Mouse (Mus musculus) urinary bladder, postnatal 10 days (tissue): ENCODE results near the gene Gm45233.
A peak's percentile ranks its signal among the peaks of the same experiment; 100 is the strongest.
"Not testable (repeated sequence)": the region's sequence is repeated elsewhere in the genome, so short reads cannot be mapped to it uniquely, and the experiment has no call there.

Source experiments
- DNase-seq: peaks from one replicate; pipeline ENCODE4 v3.0.0; 2022; ENCODE audit warnings: low spot score

The Gm45233 gene

DNA sequence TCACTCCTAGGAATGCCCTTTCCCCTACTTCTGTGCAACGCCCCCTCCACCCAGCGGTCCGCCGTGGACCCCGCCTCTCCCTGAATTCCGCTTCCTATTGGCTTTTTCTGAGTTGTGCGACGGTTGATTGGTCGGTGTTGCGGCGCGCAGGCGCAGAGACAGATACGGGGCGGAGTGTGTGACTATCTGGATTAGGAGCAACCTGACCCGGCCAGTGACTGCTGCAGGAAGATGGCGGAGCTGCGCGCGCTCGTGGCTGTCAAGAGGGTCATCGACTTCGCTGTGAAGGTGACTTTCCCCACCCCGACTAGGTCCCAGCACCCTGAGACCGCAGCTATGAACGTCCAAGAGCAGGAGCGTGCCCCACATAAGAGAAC is at the start of gene Gm45233, which contains the start of gene Etfb:
Gm45233 (plus strand) TSS at position 212 of the 377 bp plus-strand sequence.
Etfb (plus strand) TSS at position 167 of the 377 bp plus-strand sequence.
- peak; percentile 75 for DNase-seq

DNA sequence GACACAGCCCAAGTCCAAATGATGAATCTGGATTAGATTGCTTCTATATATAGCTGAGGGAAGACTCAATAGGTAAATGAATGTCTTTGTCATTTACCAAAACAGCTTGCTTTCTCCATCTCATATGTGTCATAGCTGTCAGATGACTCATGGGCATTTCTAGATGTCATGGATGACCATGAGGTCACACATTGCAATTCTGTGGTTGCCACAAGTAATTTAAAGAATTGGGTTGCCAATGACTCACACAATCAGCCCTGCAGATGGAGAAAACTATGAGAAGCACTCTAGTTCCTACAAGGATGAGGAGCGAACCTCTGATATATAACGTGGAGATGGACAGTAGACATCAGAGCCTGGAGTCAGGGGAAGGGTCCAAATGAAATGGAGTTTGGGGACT is 44.4 kb upstream of the Gm45233 start:
- DNase-seq, result no peak

DNA sequence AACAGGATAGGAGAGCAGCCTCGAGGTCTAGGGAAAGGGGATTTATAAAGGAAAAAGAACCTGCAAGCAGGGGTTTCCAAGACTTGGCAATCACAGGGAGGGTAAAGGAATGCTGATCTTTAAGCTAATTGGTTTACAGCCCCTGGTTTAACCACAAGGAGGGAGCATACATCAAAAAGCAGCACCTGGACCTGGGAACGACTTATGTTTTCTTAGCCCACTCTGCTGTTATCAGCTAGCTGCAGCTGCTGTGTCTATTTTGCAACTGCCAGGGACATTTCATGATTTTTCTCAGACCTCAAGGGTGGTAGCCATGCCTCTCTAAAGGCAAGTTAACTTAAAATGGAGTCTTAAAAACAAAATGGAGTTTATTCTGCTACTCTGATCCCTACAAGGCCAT is 41.2 kb upstream of the Gm45233 start:
- no peak for DNase-seq

DNA sequence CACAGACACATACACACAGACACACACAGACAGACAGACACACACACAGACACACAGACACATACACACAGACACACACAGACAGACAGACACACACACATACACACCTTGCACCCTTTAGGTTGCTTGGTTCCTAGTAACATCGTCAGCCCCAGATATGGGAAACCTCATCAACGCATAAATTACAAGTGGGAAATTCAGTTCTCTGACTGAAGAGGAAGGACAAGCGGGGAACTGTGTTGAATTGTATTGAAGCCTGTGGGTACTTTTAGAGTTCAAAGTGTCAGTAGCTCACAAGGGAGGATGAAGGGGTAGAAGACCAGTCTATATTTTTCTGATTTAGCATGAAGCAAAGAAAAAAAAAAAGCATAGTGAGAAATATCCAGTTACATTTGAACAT is 36.4 kb upstream of the Gm45233 start:
- no peak for DNase-seq

DNA sequence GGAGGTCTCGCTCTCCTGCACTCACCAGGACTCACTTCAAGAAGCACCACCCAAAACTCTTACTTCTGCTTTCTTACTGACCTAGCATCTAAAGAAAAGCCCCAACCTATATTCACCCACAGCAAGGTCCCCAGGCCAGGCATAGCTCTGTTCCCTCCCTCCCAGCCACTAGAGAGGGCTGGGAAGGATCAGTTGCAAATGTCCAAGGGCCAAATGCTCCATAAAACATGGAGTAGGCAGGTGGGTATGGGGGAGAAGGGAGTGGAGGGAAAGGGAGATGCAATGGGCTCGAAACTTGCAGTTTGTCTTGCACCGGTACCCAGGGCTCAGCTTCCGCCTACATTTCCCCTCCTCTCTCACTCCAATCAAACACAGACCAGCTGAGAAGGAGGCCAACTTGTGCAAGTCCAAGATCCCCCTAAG is 35.8 kb upstream of the Gm45233 start, which contains the start of gene Siglecg:
Siglecg (plus strand) TSS at position 74 of the 423 bp plus-strand sequence.
- no peak for DNase-seq

DNA sequence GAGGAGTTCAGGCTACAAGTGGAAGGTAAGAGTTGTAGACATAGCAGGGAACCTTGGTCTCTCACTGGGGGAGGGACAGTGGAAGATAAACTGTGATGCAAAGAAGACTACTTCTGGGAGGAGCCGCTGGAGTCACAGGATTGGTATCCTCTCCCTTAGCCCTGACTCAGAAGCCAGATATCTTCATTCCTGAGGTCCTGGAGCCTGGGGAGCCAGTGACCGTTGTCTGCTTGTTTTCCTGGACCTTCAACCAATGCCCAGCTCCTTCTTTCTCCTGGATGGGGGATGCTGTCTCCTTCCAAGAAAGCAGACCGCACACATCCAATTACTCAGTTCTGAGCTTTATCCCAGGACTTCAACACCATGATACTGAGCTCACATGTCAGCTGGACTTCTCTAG is 34.8 kb upstream of the Gm45233 start:
- DNase-seq, result no peak

DNA sequence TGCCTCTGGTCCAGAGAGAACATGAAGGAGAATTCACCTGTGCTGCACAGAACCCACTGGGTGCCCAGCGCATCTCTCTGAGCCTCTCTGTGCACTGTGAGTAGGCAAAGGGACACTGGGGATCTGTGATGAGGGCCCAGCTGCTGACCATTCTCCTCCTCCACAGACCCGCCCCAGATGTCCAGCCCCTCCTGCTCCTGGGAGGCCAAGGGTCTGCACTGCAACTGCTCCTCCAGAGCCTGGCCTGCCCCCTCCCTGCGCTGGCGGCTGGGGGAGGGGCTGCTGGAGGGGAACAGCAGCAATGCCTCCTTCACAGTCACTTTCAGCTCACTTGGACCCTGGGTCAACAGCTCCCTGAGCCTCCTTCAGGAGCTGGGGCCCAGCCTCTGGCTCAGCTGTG is 32.2 kb upstream of the Gm45233 start:
- DNase-seq, result not testable (repeated sequence)

DNA sequence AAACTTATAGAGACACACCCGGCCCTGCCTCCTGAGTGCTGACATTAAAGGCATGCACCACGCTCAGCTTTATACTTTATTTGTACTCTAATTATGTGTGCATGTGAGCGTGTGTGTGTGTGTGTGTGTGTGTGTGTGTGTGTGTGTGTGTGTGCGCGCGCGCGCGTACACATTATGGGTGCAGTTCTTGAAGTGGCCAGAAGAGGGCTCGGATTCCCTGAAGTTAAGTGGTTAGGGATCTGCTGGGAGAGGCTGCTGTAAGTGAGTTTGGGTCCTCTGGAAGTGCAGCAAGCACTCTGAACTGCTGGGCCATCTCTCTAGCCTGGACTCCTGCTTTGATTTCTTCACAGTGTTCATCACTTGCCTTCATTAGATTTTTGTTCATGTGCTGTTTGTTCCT is 26.6 kb upstream of the Gm45233 start:
- no peak for DNase-seq

DNA sequence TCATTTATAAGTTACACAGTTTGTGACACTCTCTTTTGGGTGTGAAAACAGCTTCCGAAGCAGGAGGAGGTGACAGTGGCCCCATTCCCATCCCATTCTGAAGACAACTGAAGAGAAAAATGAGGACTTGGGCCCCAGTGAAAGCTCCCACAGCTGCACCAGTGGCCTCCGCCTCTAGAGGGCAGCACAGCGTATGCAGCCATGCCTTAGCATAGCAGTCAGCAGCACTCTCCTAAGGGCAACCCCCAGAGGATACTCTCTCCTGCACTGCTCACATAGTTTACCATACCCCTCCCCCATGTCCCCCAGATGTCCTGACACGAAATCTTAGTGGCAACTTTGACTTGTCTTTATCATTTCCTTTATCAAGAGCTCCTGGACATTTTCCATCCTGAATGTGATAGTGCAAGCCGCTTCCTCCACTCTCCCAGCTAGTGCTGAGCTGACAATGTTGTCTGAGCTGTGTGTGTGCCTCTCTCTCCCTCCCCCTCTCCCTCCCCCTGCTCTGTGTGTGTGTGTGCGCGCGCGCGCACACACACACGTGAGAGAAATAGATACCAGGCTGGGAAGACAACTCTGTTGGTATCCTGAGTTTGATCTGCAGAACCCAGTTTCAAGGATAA is 20.8 kb upstream of the Gm45233 start:
- peak; percentile 52 for DNase-seq

- DNase-seq, result no peak
These were observed 19.8 kb upstream of the Gm45233 start for GRCm38 (mm10) chr7:43423991-43424625.

GRCm38 (mm10) chr7:43427406-43427805 is 16.5 kb upstream of the Gm45233 start, which contains the start of gene Lim2:
Lim2 (plus strand) TSS chr7:43427670.
- no peak for DNase-seq

GRCm38 (mm10) chr7:43429500-43429899 is 14.4 kb upstream of the Gm45233 start:
- no peak for DNase-seq

DNA sequence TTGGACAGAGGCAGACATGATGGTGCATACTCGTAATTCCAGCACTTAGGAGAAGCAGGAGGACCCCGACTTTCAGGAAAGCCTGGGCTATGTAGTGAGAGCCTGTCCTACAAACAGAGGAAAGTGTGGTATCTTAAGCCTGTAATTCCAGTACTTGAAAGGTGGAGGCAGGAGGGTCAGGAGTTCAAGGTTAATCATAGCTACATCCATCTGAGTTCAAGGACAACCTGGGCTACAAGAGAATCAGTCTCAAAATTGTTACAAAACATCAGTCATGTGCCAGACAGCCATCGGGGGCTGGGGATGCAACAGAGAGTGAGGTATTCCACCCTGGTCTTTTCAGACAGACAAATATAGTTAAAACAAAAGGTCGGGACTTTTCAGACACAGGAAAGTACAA is 11.0 kb upstream of the Gm45233 start:
- no peak for DNase-seq

DNA sequence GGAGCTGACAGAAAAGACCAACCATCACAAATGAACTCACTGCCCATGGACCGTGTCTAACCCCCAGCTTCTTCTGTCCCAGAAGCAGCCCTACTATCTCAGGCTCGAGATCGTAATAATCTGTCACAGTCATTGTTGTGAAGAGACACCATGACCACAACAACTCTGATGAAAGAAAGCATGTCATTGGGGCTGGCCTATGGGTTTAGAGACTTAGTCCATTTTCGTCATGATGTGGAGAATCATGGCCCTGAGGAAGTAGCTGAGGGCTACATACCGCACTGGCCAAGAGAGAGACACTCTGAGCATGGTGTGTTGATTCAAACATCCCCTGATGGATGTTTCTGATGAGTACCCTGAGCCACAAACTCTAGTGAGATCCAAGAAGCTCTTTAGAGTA is 9.3 kb upstream of the Gm45233 start:
- no peak for DNase-seq

DNA sequence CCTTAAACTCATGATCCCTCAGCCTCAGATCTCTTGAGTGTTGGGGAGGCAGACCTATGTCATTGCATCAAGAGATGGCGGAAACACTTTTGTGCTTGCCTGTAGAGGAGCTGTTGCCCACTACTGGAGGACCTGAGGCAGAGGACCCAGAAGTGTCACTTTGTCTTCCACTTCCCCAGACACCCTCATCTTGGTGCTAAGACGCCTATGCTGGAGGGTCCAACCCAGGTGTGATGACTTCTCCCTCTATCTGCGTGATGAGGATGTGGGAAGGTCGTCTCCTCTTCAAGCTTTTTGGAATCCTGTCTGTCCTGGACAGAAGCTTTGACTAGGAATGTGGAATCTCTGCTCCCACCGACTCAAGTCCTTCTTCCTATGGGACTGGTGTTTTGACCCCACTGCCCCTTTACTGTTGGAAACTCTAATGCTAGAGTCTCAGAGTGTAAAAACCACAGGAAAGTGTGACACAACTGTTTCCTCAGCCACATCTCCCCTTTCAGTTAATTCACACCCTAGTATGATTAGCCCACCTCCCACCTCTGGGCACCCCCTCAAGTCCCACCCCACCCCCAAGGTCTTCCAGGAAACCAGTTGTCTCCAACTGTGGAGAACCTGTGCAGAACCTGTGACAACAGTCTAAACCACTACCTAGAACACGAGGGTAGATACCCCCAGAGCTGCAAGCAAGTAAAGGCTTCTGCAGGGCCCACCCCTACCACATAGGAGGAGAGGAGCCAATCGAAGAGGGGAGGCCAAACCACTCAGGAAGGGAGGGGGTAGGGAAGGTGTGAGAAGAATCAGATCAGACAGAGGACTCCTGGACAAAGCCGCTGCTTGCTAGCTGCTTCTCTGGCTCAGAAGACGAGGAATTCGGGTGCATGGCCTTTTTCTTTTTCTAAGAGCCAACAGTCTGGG is 7.3 kb upstream of the Gm45233 start, which contains the start of gene Nkg7:
Nkg7 (plus strand) TSS at position 733 of the 915 bp plus-strand sequence.
- DNase-seq, result no peak

- DNase-seq, result no peak
These were observed 5.3 kb upstream of the Gm45233 start for GRCm38 (mm10) chr7:43438611-43439010.

DNA sequence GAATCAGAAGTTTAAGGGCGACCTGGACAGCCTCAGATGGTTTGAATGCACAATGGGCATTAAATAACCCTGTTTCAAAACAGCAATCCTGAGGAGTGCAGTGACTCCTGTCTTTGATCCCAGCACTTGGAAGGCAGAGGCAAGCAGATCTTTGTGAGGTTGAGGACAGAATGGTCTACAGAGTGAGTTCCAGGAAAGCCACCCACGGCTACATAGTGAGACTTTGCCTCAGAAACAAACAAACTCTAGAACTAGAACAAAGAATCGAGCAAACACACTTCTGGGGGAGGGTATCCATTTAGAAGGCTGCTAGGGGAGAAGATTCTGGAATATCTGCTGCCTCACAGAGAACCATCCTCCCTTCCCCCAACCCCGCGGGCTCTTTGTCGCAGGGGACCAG is 3.4 kb upstream of the Gm45233 start, which contains the start of gene Cldnd2:
Cldnd2 (plus strand) TSS at position 301 of the 400 bp plus-strand sequence.
- DNase-seq, result no peak

- no peak for DNase-seq
These were observed 2.9 kb upstream of the Gm45233 start for GRCm38 (mm10) chr7:43441071-43441470.

- no peak for DNase-seq
These were observed 1.2 kb upstream of the Gm45233 start for GRCm38 (mm10) chr7:43442684-43443083.

GRCm38 (mm10) chr7:43443126-43443916 is 607 bp upstream of the Gm45233 start:
- DNase-seq, result peak; percentile 25

DNA sequence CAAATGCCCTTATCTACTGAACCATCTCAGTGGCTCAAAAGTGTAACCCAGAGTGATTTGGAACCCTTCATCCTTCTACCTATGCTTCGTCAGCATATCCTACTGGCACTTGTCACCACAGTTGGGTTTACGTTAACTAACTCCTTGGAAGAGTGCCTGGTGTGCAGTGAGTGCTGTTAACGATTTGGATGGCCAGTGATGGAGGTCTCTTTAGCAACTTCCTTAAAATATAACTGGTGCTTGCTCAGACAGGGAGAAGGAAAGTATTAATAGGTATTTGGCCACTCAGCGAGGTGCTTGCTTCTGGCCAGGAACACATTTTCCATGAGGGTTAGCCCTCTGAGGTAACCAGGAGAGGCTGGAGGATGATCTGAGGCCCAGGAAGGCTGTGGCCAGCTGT is 3.9 kb downstream of the Gm45233 start:
- no peak for DNase-seq

DNA sequence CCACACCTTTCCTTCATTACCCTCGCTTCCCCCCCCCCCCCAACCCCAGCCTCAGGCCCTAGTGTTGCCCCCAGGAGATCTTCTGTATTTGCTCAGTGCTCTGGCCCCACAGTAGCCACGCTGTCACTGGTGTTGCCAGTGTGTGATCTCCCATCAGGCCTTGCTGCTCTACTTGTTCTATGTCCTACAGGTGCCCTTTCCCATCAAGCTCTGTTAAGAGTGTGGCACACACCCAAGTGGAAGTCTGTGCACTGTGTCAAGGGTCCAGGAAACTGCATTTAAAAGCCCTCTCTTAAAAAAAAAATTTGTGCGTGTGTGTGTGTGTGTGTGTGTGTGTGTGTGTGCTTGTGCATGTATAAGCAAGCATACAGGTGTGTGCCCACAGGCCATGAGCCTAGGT is 4.3 kb downstream of the Gm45233 start:
- no peak for DNase-seq
